Mouse (Mus musculus) T-helper 1 cell (primary cell): ENCODE results near the gene Tnni2.

ENCODE experiments used
- in situ Hi-C: fragments of 300-600 bp; cut with MboI, MseI; formaldehyde crosslinking; loops from one replicate; pipeline ENCODE4 v1.15.1; 2025; ENCODE audit warnings: high pct_unique_total_duplicates

Tnni2 gene

GRCm38 (mm10) chr7:142441585-142441984, at the start of gene Tnni2:
Gene Tnni2 (plus strand): TSS chr7:142441808.
- in situ Hi-C loops = loop anchor here (5.0 kb wide), 1 partner anchor 56 kb away; the partner anchor contains the start of gene Tnnt3

DNA sequence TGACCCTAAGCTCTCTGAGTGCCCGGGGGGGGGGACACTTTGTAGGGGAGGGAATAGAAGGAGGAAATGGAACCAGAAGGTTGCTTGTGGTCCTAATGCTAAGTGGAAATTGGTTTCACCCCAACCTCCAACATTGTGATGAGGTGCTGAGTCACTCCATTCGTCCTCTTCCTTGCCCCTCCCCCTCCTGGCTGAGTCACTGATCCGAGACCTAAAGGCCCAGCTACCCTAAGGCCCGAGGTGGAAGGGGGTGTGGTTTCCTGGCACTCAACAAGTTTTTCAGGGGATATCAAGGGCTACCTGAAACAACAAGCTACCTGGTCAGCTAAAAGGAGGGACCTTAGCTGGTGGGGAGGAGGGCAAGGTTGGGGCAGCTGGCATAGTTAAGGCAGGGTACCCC, 48.4 kb upstream of the Tnni2 start:
- in situ Hi-C loops = no loop called here

GRCm38 (mm10) chr7:142394261-142395190, 47.1 kb upstream of the Tnni2 start:
- in situ Hi-C loops = loop anchor here (5.0 kb wide), 1 partner anchor 53 kb away; no protein-coding TSS in a partner anchor

DNA sequence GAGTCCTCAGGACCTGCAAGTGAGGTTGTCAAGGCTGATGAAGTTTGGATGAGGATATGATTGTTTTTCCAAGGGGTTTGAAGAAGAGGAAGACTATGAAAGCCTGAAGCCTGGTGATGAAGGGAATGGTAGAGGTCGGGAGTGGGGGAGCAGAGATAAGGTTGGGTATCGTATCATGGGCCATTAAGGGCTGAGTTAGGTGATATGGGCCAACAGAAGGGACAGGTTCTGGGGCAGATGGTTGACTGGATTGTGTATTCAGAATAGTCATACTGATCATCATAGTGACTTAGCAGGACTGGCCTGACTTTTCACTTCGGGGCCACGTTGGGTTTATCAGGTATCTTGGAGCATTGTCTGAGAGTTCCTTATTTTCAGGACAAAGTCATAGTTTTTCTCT, 46.1 kb upstream of the Tnni2 start:
- in situ Hi-C loops = loop anchor here (5.0 kb wide), 1 partner anchor 52 kb away; no protein-coding TSS in a partner anchor

DNA sequence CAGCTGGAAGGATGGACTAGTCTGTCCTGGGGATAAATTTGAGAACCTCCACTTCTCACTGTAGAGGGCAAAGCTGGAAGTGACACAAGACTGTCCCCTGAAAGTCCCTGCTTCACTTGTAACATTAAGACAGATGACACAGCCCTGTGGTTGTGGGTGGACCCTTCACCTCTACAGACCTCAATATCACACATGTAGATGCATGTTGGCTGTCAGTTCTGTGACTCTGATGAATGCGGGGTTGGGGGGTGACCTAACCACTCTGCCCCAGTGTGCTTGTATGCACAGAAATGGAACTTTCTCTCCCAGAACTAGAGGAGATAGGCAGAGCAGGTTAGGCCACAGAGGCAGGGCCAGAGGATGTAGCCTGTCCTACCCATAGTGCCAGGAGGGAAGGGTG, 45.0 kb upstream of the Tnni2 start:
- in situ Hi-C loops = loop anchor here (5.0 kb wide), 1 partner anchor 51 kb away; no protein-coding TSS in a partner anchor

- in situ Hi-C loops = loop anchor here (5.0 kb wide), 1 partner anchor 49 kb away; no protein-coding TSS in a partner anchor
These were observed 43.6 kb upstream of the Tnni2 start for GRCm38 (mm10) chr7:142398052-142398451.

DNA sequence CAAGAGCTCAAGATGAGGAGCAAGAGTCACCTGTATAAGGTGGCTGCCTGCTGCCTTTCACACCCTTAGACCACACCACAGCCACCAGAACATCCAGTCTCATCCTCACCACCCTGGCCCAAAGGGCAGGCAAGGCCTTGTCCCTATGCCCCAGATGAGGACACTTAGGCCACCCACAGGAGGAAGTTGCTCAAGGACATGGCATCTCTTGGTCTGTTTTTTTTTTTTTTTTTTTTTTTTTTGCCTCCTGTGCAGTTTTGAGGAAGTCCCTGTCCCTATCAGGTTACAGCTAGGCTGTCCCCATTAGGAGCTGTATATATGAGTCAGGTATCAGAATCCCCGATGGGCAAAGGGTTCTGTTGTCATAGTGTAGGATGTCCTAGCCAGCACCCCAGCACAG, 42.4 kb upstream of the Tnni2 start:
- in situ Hi-C loops = loop anchor here (5.0 kb wide), 1 partner anchor 48 kb away; no protein-coding TSS in a partner anchor

DNA sequence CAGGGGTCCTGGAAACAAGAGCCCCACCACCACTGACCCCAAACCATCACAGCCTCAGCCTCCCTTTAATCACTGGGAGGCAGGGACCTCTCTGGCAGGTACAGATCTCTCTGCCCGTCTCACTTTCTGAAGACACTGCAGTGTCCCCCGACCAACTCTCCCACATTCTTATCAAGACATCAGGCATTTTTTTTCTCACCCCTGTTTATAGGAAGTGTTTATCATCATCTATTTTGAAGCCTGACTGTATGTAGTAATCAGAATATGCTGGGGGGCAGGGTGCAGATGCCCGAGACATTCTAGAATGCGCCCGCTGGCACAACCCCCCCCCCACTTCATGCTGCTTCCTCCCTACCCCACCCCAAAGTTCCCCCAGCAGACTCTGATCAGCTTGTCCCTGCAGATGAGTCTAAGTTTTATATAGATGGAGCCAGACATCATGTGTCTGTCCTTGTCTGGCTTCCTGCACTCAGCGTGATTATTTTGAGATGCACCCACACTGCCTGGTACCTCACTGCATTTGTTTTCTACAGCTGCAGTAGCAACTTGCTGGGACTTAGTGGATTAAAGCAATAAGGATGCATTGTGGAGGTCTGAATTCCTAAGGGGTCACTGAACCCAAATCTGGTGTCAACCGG, 41.4 kb upstream of the Tnni2 start:
- in situ Hi-C loops = loop anchor here (10.0 kb wide), 1 partner anchor 485 kb away; no protein-coding TSS in a partner anchor

GRCm38 (mm10) chr7:142400750-142401142, 40.9 kb upstream of the Tnni2 start:
- in situ Hi-C loops = loop anchor here (10.0 kb wide), 1 partner anchor 484 kb away; no protein-coding TSS in a partner anchor

GRCm38 (mm10) chr7:142403591-142403990, 38.0 kb upstream of the Tnni2 start:
- in situ Hi-C loops = loop anchor here (10.0 kb wide), 1 partner anchor 481 kb away; no protein-coding TSS in a partner anchor

- in situ Hi-C loops = loop anchor here (10.0 kb wide), 1 partner anchor 480 kb away; no protein-coding TSS in a partner anchor
These were observed 36.5 kb upstream of the Tnni2 start for GRCm38 (mm10) chr7:142405134-142405533.

DNA sequence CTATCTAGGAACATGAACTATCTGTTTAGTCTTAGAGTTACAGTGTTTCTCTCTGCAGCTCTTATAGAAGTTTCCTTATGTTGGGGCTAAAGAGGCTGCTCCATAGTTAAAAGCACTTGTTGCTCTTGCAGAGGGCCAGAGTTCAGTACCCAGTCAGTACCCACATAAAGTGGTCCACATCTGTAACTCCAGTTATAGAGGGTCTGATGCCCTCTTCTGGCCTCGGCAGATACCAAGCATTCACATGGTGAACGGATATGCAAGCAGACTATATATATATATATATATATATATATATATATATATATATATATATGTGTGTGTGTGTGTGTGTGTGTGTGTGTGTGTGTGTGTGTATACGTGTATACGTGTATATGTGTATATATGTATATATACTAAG, 33.7 kb upstream of the Tnni2 start:
- in situ Hi-C loops = loop anchor here (10.0 kb wide), 1 partner anchor 477 kb away; no protein-coding TSS in a partner anchor

GRCm38 (mm10) chr7:142408686-142409085, 32.9 kb upstream of the Tnni2 start:
- in situ Hi-C loops = loop anchor here (10.0 kb wide), 1 partner anchor 476 kb away; no protein-coding TSS in a partner anchor

DNA sequence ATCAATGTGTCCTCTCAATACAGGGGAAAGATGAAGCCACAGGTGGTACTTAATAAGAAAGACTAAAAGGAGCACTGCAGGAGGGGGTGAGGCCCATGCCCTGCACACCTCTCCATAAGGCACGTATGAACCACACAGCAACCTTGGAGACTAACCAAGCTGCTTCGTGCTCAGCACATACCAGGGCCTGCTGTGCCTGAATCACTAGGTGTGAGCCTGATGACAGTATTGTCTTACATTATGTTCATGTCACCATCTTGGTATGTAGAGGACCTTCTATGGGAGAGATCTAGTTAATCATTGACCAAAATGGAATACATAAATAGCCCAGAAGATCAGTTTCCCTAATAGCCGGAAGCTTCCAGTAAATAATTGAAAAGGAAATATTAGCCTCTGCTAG, 32.0 kb upstream of the Tnni2 start:
- in situ Hi-C loops = loop anchor here (10.0 kb wide), 1 partner anchor 475 kb away; no protein-coding TSS in a partner anchor

- in situ Hi-C loops = no loop called here
These were observed 28.3 kb upstream of the Tnni2 start for GRCm38 (mm10) chr7:142413285-142413684.

DNA sequence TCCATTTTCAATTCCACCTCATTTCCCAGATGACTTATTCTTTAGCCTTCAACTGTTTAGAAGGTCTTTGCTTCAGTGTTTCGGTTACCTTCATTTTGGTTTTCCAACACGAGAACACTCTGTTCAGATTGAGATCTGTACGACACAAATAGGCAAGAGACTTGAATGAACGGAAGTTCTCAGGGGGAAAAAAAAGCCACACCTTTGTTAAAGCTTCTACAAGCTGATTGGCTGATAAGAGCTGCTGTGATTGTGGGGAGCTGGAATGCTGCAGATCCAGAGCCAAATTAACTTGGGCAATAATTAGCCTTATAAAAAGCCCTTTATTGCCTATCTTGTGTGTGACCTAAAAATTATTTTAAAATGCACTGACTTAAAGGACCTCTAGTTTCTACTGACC, 26.3 kb upstream of the Tnni2 start:
- in situ Hi-C loops = no loop called here

- in situ Hi-C loops = no loop called here
These were observed 25.4 kb upstream of the Tnni2 start for GRCm38 (mm10) chr7:142416225-142416624.

- in situ Hi-C loops = no loop called here
These were observed 23.6 kb upstream of the Tnni2 start for GRCm38 (mm10) chr7:142418027-142418426.

DNA sequence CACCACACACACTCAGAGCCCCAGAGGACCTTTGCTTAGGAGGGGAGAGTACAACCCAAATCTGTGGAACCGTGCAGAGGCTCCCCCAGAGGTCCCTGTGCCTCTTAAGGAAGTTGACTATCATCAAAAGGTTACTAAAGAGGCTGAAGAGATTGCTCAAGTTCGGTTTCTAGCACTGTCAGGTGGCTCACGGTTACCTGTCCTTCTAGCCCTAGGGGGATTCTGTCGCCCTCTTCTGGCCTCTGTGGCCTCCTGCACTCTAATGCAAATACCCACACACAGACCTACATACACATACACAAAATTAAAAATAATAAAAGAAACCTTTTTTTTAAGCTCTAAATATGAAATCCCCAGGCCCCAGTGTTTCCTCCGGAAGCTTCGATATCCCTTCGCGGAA, 22.9 kb upstream of the Tnni2 start:
- in situ Hi-C loops = no loop called here

DNA sequence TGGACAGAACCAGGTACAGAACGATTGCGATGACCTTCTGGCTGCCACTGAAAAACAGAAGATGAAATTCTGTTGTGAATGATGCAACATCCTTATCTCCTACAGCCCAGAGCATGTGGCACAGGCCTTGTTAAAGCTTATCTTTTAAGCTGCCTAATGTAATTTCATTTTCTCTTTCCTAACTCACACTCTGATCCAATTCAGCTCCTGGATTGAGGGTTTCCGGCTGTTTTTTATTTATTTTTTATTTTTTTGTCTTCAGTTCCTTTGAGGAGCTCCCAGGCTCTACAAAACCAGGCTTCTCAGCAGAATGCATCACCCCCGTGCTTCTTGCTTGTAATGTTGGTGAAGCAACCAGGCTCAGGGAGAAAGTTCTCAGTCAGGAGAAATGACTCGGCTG, 21.7 kb upstream of the Tnni2 start:
- in situ Hi-C loops = no loop called here

- in situ Hi-C loops = no loop called here
These were observed 19.8 kb upstream of the Tnni2 start for GRCm38 (mm10) chr7:142421826-142422225.

DNA sequence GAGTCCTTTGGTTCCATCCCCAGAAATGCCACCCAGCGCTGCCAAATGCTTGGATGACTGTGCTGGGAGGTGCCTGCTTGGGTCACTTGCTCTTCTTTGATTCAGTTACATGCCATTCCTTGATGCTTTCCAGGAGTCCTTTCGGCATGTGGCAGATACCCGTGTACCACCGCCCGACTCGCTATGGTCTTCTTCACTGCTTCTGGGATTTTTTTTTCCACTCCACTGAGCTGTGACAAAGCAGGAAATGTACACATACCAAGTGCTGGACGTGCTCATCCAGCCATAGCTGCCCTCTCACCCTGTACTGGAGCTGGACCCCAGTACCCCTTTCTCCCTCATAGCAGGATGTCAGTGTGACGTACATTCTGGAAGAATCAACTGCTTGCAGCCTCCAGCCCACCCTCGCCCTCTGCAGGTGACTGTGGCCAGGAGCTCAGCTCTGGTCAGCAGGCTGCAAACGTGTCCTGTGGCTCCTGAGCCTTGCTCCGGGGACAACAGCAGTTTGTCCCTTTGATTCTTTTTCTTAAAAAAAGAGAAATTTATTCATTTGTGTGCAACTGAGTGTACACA, 15.9 kb upstream of the Tnni2 start:
- in situ Hi-C loops = no loop called here
